Mouse (Mus musculus): Measurements from ENCODE around the gene Supt6.
"Not testable (repeated sequence)": the region's sequence is repeated elsewhere in the genome, so short reads cannot be mapped to it uniquely, and the experiment has no call there.

Gene Supt6

DNA sequence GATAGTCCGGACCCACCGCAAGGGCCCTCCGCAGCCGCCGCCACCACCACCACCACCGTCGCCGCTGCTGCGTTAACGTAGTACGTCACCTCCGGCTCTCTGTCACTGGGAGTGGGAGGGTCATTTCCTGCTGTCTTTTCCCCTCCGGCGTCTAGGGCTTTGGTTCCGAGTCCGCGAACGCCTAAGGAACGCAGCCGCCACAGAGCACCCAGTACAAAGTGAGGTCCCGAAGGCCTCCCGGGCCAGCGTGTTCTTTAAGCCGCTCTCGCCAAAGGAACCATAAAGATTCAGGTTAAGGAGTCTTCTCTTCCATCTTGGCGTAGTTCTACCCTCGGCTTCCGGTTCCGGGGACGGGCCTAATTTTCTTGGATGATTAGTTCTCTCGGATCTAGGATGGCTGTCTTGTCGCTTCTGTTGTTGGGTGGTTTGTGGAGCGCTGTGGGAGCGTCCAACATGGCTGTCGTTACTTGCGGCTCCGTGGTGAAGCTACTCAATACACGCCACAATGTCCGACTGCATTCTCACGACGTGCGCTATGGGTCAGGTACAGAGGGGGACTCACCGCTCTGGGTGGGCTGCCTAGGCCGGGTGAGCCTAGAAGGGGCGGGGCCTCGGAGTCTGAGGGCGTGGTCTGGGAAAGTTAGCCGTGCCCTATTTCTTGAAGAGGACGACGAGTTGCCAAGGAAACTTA lies at the start of gene Supt6, which contains the start of gene Sdf2:
Supt6 (minus strand) TSS at position 361 of the 691 bp plus-strand sequence.
Sdf2 (plus strand) TSS at position 120 of the 691 bp plus-strand sequence.
- DNase-seq: peak; percentile 91

GRCm38 (mm10) chr11:78294585-78294984 lies 48.8 kb upstream of the Supt6 start:
- DNase-seq: no peak

- DNase-seq: no peak
Observed at GRCm38 (mm10) chr11:78290654-78291053, 44.9 kb upstream of the Supt6 start, which contains the start of gene BC030499. Gene BC030499 (plus strand): TSS chr11:78290841.

DNA sequence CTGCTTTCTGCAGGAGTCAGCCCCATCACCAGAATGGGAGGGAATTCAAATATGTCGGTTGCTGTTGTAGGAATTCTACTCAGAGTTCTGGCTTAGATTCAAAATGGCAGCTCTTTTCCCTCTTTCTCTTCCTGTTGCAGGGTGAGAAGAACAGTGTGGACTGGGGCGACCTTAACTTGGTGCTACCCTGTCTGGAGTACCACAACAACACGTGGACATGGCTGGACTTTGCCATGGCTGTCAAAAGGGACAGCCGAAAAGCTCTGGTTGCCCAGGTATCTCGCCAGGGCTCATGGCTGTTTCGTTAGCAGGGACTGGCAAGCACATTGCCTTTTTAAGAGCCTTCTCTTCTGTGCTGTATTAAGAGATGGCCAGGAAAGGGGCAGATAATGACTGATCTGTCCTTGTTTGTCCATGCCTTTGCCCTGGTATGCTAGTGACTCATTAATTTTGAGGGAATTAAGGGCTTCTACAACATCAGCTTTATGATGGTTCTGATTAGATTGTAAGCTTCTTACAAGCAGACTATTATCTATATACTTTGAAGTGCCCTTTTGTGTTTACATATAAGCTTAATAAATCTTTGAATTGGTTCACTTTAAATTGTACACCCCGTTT lies 43.5 kb upstream of the Supt6 start:
- no peak for DNase-seq

- DNase-seq: no peak
Observed at GRCm38 (mm10) chr11:78279586-78279985, 33.8 kb upstream of the Supt6 start.

GRCm38 (mm10) chr11:78278853-78279252 lies 33.1 kb upstream of the Supt6 start:
- no peak for DNase-seq

DNA sequence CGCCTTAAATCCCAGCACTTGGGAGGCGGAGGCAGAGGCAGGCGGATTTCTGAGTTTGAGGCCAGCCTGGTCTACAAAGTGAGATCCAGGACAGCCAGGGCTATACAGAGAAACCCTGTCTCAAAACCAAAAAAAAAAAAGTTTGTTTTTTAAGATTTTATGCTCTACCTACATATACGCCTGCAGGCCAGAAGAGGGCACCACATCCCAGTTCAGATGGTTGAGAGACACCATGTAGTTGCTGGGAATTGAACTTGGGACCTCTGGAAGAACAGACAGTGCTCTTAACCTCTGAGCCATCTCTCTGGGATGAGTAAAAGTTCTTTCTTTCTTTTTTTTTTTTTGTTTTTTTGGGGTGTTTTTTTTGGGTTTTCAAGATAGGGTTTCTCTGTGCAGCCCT lies 30.4 kb upstream of the Supt6 start:
- not testable (repeated sequence) for DNase-seq

DNA sequence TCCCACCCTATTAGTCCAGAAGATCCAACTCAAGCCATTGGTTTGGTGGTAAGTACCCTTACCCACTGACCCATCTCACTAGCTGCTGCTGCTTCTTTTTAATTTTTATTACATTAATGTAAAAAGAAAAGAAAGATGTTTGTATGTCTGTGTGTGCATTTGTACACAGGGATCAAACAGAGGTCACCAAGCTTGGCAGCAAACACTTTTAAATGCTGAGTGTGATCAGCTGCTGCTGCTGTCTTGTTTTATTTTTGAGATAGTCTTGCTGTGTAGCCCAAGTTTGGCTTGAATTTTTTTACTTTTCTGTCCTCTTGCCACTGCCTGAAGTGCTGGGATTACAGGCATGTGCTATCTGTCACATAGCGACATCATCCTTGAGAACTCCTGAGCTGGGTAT lies 29.8 kb upstream of the Supt6 start:
- no peak for DNase-seq

GRCm38 (mm10) chr11:78271986-78272385 lies 26.2 kb upstream of the Supt6 start:
- no peak for DNase-seq

DNA sequence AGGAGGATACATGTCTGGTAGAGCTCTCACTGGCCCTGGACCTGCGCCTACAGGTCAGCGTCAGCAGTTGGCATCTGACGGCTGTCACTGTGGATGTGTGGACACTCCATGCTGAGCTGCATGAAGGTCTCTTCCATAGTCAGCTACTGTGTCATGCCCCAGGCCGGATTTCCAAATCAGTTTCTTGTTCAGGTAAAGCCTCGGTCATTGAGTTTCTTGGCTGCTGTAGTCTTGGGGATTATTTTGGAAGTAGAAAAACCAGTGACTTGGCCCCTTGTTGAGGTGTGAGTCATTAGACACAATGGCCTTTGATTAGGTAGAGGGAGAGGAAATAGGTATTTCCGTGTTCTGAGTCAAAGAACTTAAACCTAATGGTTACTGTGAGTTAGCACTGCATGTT lies 19.8 kb upstream of the Supt6 start:
- DNase-seq: no peak

DNA sequence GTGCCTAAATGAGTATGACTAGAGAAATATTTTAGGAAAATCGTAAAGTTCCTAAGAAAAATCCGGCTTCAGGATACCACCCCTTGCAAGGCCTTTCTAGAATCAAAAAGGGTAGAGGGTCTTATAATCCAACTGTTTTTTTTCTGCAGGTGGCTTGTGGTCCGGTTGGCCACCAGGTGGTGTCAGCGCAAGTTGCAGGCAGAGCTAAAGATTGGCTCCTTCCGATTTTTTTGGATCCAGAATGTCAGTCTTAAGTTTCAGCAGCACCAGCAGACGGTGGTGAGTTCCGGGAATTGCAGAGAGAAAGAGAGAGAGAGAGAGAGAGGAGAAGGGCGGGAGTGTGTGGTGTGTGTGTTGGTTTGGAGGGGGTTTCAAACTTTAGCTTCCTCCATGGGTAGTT lies 16.8 kb upstream of the Supt6 start:
- DNase-seq: peak; percentile 46

DNA sequence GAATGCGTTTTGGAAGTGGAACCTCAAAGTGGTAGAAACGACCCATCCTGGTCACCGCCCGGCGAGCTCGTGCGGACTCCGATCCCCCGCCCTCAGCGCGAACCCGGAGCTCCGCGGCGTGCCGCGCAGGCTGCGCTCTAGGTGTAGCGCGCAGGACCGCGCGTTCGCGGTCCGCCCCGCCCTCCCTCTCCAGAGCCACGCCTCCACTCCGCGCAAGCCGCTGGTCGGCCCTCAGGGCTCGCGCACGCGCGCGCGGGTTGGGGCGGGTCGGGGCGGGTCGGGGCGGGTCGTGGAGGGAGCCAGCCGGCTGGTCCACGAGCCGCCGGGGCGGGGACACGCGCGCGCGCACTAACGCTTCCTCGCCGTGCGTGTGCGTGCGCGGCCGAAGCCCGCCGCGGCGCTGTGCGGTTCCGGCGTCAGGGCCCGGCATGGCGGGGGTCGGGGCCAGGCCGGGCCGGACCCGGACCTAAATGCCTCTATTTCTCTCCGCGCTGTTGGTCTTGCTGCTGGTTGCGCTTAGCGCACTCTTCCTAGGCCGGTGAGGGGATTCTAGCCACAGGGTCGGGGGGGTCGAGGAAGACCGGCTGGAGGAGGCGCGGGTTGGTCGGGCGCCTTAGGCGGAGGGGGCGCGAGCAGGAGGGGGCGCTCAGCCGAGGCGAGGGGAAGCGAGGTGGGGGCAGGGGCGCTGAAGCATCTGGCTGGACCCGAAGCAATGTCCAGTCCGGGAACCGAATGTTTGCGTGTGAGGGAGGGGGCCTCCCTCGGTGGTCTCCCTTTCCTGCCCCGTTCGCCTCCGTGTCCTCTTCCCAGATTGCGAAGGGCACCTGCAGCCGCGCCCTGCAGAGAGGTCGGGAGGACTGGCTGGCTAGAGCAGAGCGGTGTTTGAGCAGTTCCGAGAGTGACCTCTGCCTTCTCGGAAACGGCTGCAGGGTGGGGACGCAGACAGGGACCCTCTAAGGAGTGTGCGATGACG lies 15.9 kb upstream of the Supt6 start, which contains the start of gene 2610507B11Rik:
2610507B11Rik (plus strand) TSS at position 373 of the 973 bp plus-strand sequence.
- DNase-seq: peak; percentile 90

- DNase-seq: no peak
Observed at GRCm38 (mm10) chr11:78260489-78261258, 14.9 kb upstream of the Supt6 start.

DNA sequence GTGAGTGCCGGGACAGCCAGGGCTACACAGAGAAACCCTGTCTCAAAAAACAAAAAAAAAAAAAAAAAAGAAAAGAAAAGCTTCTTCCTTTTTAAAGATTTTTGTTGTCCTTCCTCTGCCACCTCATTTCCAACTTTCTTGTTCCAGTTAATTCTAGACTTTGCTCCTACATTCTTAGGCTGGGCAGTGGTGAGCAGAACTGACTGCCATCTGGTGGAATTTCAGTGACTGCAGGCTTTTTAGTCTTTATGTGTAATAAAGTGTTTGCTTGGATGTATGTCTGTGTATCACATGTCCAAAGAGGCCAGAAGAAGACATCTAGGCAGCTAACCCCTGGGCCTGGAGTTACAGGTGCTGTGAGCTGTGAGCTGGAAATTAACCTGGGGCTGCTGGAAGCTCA lies 10.8 kb upstream of the Supt6 start:
- no peak for DNase-seq

DNA sequence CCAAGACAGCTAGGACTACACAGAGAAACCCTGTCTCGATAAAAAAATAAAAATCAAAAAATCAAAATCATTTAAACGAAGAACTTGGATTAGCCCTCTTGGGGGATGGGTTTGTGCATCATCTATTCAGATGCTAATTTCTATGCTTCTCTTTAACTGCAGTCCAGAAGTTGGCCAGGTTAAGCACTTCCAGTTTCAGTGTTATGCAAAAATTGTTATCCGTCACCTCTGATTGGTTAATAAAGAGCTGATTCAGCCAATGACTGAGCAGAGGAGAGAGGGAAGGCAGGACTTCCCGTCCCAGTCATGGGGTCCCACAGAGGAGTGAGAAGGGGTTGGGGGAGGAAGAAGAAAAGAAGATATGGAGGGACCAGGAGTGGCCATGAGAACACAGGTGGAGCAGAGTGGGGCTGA lies 1.9 kb upstream of the Supt6 start:
- no peak for DNase-seq

- DNase-seq: no peak
Observed at GRCm38 (mm10) chr11:78247012-78247348, 1.2 kb upstream of the Supt6 start.

DNA sequence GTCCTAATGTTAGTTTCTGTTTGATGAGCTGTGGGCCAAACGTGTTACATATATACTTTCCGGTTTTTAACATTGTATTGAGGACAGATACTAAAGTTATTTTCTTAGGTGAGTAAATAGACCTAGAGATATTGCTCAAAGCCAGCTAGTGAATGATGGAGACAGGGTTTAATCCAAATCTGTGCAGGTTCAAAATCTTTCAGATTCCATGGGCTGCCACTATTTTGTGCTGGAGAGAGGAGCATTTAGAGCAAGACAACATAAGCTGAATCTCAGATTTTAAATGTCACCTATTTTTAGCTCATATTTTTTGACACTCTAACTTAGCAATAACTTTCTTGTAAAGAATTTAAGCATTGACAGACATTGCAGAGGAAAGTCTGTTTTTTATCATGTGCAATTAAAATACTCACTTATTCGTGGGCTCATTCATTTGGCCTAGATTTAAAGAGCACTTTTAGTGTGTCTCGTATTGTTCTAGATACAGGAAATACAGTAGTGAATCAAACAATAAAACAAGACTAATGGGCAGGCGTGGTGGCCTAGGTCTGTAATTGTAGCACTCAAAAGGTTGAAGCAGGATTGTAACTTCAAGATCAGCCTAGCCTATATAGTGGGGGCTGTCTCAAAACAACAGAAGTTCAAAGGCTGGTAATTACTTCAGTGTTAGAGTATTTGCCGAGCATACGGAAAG lies 678 bp upstream of the Supt6 start:
- no peak for DNase-seq

- peak; percentile 19 for DNase-seq
Observed at GRCm38 (mm10) chr11:78245261-78245626, 543 bp downstream of the Supt6 start.

DNA sequence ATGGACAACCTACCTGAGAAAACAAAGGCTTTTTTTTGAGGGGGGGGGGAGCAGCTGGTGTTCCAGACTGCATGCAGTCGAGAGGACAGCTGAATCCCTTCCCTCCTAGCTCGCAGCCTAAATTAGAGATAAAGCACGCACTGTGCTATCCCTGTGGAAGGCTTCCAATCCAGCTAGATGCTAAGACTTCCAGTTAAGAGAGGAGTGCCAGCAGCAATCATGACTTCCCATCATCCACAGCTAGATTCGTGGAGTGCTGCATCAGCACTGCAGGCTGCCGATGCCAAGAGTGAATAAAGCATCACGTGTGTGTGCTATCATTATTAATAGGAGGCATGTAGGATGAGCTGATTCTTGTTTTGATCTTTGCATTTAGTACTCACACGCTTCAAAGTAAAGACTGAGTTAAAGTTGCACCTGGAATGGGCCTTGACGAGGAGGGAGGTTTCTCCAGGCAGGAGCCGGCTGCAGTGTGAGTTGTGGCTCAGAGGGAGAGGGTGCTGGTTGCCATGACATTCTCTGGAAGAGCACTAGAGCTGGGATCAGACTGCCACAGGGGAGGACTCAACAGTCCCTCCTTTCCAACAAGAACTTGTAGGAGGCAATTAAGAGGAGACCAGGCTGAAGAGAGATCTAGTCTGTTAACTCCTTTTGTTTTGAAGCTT lies 5.5 kb downstream of the Supt6 start:
- no peak for DNase-seq

GRCm38 (mm10) chr11:78231518-78231917 lies 14.3 kb downstream of the Supt6 start:
- DNase-seq: no peak

GRCm38 (mm10) chr11:78223586-78223985 lies 22.2 kb downstream of the Supt6 start:
- no peak for DNase-seq

All from kidney, adult 11 months (tissue).